Comparison of ENCODE assay signal across 8 mouse cellular contexts in the genomic region with DNA sequence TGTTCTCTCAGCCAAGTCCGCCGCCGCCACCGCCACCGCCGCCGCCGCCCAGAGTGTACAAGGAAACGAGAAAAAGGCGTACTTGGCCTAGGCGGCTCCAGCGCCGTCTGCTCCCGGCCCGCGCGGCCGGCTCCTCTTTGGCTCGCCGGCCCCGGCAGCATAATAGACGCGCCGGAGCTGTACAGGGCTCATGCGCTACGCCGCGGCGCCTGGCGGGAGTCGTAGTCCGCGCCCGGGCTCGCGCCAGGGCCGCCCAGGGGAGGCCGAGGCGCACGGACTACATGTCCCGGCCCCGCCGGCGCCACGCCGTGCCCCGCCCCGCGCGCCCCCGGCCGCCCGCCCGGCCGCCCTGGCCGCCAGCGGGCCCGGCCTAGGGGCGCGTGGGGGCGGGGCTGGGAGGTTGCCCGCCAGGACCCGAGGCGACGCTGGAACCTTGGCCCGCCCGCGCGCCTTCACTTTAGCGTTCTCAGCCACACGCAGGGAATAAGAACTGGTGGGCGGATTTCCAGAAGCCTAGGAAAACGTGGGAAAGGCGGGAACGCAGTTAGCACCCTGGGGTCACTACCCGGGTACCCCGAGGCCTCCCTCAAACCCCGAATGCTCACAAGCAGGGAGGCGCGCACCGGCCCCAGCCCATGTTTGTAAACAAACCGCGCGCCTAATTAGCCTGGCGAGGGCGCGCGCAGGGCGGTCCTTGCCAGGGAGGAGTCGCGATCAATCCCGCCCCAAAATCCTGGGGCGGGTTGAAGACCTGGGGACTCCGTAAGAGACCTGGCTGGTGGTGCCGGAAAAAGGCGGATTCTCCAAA. TPM values are rescaled to one million over a fixed set of nuclear protein-coding genes. Genes with fewer than 3 reads are reported as not detected.
DNase-seq lines count a peak whose midpoint lies in the region; ATAC-seq and TF ChIP-seq lines count a peak whose summit lies in the region.

No protein-coding gene starts in this region.

- H3K9ac ChIP-seq in forebrain, embryonic 15.5 days (replicated peaks): peak overlapping the region; percentile 99

- no peaks in the 10 kb centered on the region for H3K27me3 ChIP-seq in forebrain, embryonic 15.5 days

- H3K9me3 ChIP-seq in forebrain, embryonic 15.5 days: no peaks in the 10 kb centered on the region

- peak overlapping the region; percentile 99 for H3K27ac ChIP-seq in forebrain, embryonic 15.5 days (replicated peaks)

- ATAC-seq in forebrain, embryonic 15.5 days (replicated peaks): peak; percentile 99
- peak; percentile 77 for ATAC-seq in neutrophil, adult 5-6 weeks (ENCODE audit: extremely low read depth, insufficient number of reproducible peaks, low FRiP score, poor library complexity, severe bottlenecking)

- under 1% methylated on average over 92 of the region's 96 CpGs for WGBS in forebrain, embryonic 15.5 days
- under 1% methylated on average over 96 of the region's 96 CpGs for WGBS in lung, adult 2 months

- TF ChIP-seq CTCF in lung, adult 2 months (IDR thresholded peaks at IDR 0.05; ENCODE audit: insufficient read depth, low read length): no peak

- DNase-seq in ES-CJ7 (ENCODE audit: low read depth, low spot score): peak; percentile 86
- DNase-seq in cerebellum, adult 11 months: peak; percentile 92
- peak; percentile 92 for DNase-seq in heart, postnatal 25 days (ENCODE audit: low spot score)
- DNase-seq in layer of hippocampus, adult 18-20 months (ENCODE audit: low spot score in 2 of 2): peak; percentile 88 to 94
- peak; percentile 86 for DNase-seq in lung, adult 2 months
- peak; percentile 84 to 86 for DNase-seq in thymus, adult 18-20 months

- intact Hi-C loops in heart, postnatal 25 days (cut with DNase I): loop anchor here (2.0 kb wide), 1 partner anchor 39 kb away; a partner anchor contains a TSS

- no peaks in the 10 kb centered on the region; the same call in 1 of the 2 replicates for H3K36me3 ChIP-seq in forebrain, embryonic 15.5 days

- H3K4me2 ChIP-seq in forebrain, embryonic 15.5 days (replicated peaks): peak overlapping the region; percentile 97

- peaks cover 50% of the 10 kb centered on the region for H3K4me1 ChIP-seq in forebrain, embryonic 15.5 days
- peaks cover 10% of the 10 kb centered on the region for H3K4me1 ChIP-seq in lung, adult 2 months (ENCODE audit: control insufficient read depth, insufficient read depth, low read length)

- H3K4me3 ChIP-seq in forebrain, embryonic 15.5 days: peak overlapping the region; percentile 90
- H3K4me3 ChIP-seq in lung, adult 2 months (replicated peaks; ENCODE audit: extremely low read depth, low read depth, low read length): peak overlapping the region; percentile 93

- peak; percentile 86; the same call in 1 of the 2 replicates for TF ChIP-seq POLR2A in lung, adult 2 months (IDR thresholded peaks at IDR 0.05; ENCODE audit: borderline replicate concordance, extremely low read depth, low read depth, low read length)

RNA-seq across cellular contexts. Expression of a gene that starts 31.8 kb away (rescaled TPM):
- 142 and 149 TPM in 2 replicates for polyA plus RNA-seq in forebrain, embryonic 15.5 days (2015; fragmentation: Nextera tagmentation; extraction: Ambion mirVana)
- total RNA-seq in heart, postnatal 25 days (2021): 10 to 100 TPM; 29.3 to 35.7 TPM
- total RNA-seq in layer of hippocampus, adult 18-20 months (2021): 10 to 100 TPM; 49.0 to 53.0 TPM
- polyA plus RNA-seq in lung, adult 2 months (2012; rRNA removed): 22.5 and 24.8 TPM in 2 replicates
- total RNA-seq in neutrophil, adult 5-6 weeks (2017): 29.4 and 31.4 TPM in 2 replicates

RNA-seq across cellular contexts. Expression of a gene that starts 33.6 kb away (rescaled TPM):
- 30.6 and 31.5 TPM in 2 replicates for polyA plus RNA-seq in forebrain, embryonic 15.5 days (2015; fragmentation: Nextera tagmentation; extraction: Ambion mirVana)
- 1 to 10 TPM in 1 of 2 experiments, under 1 TPM in 1; 0.70 to 1.3 TPM for total RNA-seq in heart, postnatal 25 days (2021)
- 10 to 100 TPM; 21.6 to 24.3 TPM for total RNA-seq in layer of hippocampus, adult 18-20 months (2021)
- polyA plus RNA-seq in lung, adult 2 months (2012; rRNA removed): 9.3 and 10.6 TPM in 2 replicates
- total RNA-seq in neutrophil, adult 5-6 weeks (2017): 0.25 and 0.47 TPM in 2 replicates

RNA-seq across cellular contexts. Expression of a gene that starts 39.3 kb away (rescaled TPM):
- 50.5 and 55.4 TPM in 2 replicates for polyA plus RNA-seq in forebrain, embryonic 15.5 days (2015; fragmentation: Nextera tagmentation; extraction: Ambion mirVana)
- 10 to 100 TPM; 23.4 to 23.7 TPM for total RNA-seq in heart, postnatal 25 days (2021)
- 10 to 100 TPM; 26.7 to 28.0 TPM for total RNA-seq in layer of hippocampus, adult 18-20 months (2021)
- 21.5 and 21.6 TPM in 2 replicates for polyA plus RNA-seq in lung, adult 2 months (2012; rRNA removed)
- total RNA-seq in neutrophil, adult 5-6 weeks (2017): 32.3 and 36.8 TPM in 2 replicates

RNA-seq across cellular contexts. Expression of a gene that starts 48.9 kb away (rescaled TPM):
- polyA plus RNA-seq in forebrain, embryonic 15.5 days (2015; fragmentation: Nextera tagmentation; extraction: Ambion mirVana): 12.6 and 13.9 TPM in 2 replicates
- total RNA-seq in heart, postnatal 25 days (2021): 10 to 100 TPM; 12.7 to 13.6 TPM
- 1 to 10 TPM; 7.8 to 9.2 TPM for total RNA-seq in layer of hippocampus, adult 18-20 months (2021)
- polyA plus RNA-seq in lung, adult 2 months (2012; rRNA removed): 30.9 and 32.7 TPM in 2 replicates
- 38.4 and 39.5 TPM in 2 replicates for total RNA-seq in neutrophil, adult 5-6 weeks (2017)

Comparison
In these comparisons a context has a peak if more than half of its experiments do, and no peak if none do; other contexts are left out.
1. Peak in every context shown above with its lines: DNase-seq, ATAC-seq, H3K4me3 ChIP-seq and H3K27ac ChIP-seq.
2. RNA of a gene that starts 33.6 kb away (total RNA-seq): 21.6 to 24.3 TPM in layer of hippocampus, adult 18-20 months; 0.70 to 1.3 TPM in heart, postnatal 25 days and 0.25 to 0.47 TPM in neutrophil, adult 5-6 weeks; every median in the first group is over 4 times any median in the second.